Mouse (Mus musculus) left cerebral cortex, postnatal 25 days (tissue): ENCODE measurements at regions not wholly inside any gene's neighbourhood (a gene's known extent, or its start where the extent isn't known, plus 50 kb on each side); places are given as distances from the start of the nearest gene placed in this dataset.
A peak's percentile ranks its signal among the peaks of the same experiment; 100 is the strongest.
"Not testable (repeated sequence)": the region's sequence is repeated elsewhere in the genome, so short reads cannot be mapped to it uniquely, and the experiment has no call there.

Source experiments
- DNase-seq, 2 experiments: peaks; one replicate each; pipeline ENCODE4 v3.0.0; 2022; ENCODE audit warnings: low spot score in 2 of 2, mixed read lengths in 1 of 2
- intact Hi-C: fragments of 180-260 bp; cut with DNase I; formaldehyde crosslinking; loops from one replicate; pipeline ENCODE4 v1.15.1; 2025

- DNase-seq: no peak
- intact Hi-C loops: no loop called here
These were observed 131.6 kb upstream of the Ubl3 start for GRCm38 (mm10) chr5:148684216-148684615.

GRCm38 (mm10) chr5:148682553-148682952 lies 130.0 kb upstream of the Ubl3 start:
- no peak for DNase-seq
- intact Hi-C loops: no loop called here

- no peak for DNase-seq
- intact Hi-C loops: no loop called here
These were observed 127.8 kb upstream of the Ubl3 start for GRCm38 (mm10) chr5:148680341-148680740.

GRCm38 (mm10) chr5:148679586-148679985 lies 127.0 kb upstream of the Ubl3 start:
- no peak for DNase-seq
- intact Hi-C loops: no loop called here

GRCm38 (mm10) chr5:148678285-148678937 lies 125.8 kb upstream of the Ubl3 start:
- DNase-seq, intact Hi-C loops: not testable (repeated sequence)

- intact Hi-C loops: no loop called here
- no peak for DNase-seq
These were observed 121.7 kb upstream of the Ubl3 start for GRCm38 (mm10) chr5:148674281-148674680.

- peak; percentile 53 to 71 for DNase-seq
- intact Hi-C loops: no loop called here
These were observed 109.7 kb upstream of the Ubl3 start for GRCm38 (mm10) chr5:148662281-148662741.

GRCm38 (mm10) chr5:148661120-148661519 lies 108.5 kb upstream of the Ubl3 start:
- intact Hi-C loops: no loop called here
- no peak for DNase-seq

GRCm38 (mm10) chr5:148657936-148658640 lies 105.5 kb upstream of the Ubl3 start:
- no peak for DNase-seq
- intact Hi-C loops: no loop called here

- intact Hi-C loops: no loop called here
These were observed 100.1 kb upstream of the Ubl3 start for GRCm38 (mm10) chr5:148652525-148653243.

GRCm38 (mm10) chr5:148651736-148652135 lies 99.1 kb upstream of the Ubl3 start:
- DNase-seq: no peak

More at GRCm38 (mm10) chr5:148652525-148653243, 100.1 kb upstream of the Ubl3 start:
- no peak for DNase-seq

GRCm38 (mm10) chr5:148649573-148649972 lies 97.0 kb upstream of the Ubl3 start:
- intact Hi-C loops, DNase-seq: not testable (repeated sequence)

More at GRCm38 (mm10) chr5:148651736-148652135, 99.1 kb upstream of the Ubl3 start:
- intact Hi-C loops: no loop called here

GRCm38 (mm10) chr5:148649123-148649522 lies 96.5 kb upstream of the Ubl3 start:
- intact Hi-C loops: no loop called here
- DNase-seq: no peak

GRCm38 (mm10) chr5:148647644-148648043 lies 95.1 kb upstream of the Ubl3 start:
- DNase-seq: no peak

GRCm38 (mm10) chr5:148645772-148646171 lies 93.2 kb upstream of the Ubl3 start:
- intact Hi-C loops: no loop called here
- no peak for DNase-seq

More at GRCm38 (mm10) chr5:148647644-148648043, 95.1 kb upstream of the Ubl3 start:
- intact Hi-C loops: no loop called here

GRCm38 (mm10) chr5:148645191-148645681 lies 92.6 kb upstream of the Ubl3 start:
- intact Hi-C loops: no loop called here
- no peak for DNase-seq

- no peak for DNase-seq
- intact Hi-C loops: no loop called here
These were observed 91.8 kb upstream of the Ubl3 start for GRCm38 (mm10) chr5:148644345-148644744.

GRCm38 (mm10) chr5:148641652-148642395 lies 89.2 kb upstream of the Ubl3 start:
- intact Hi-C loops: no loop called here

GRCm38 (mm10) chr5:148640523-148640922 lies 87.9 kb upstream of the Ubl3 start:
- intact Hi-C loops: no loop called here
- no peak for DNase-seq

More at GRCm38 (mm10) chr5:148641652-148642395, 89.2 kb upstream of the Ubl3 start:
- no peak for DNase-seq
